Mouse (Mus musculus): ENCODE results near the gene Nol3. TPM values are rescaled to one million over a fixed set of nuclear protein-coding genes. Genes with fewer than 3 reads are reported as not detected.

The Nol3 gene
- polyA plus RNA-seq, 1 experiment from 2014 or later, result 3.1 TPM

- H3K27ac ChIP-seq, result peak overlapping the region; percentile 97
- peak overlapping the region; percentile 75 for H3K4me2 ChIP-seq
- peak overlapping the region; percentile 64 for H3K9ac ChIP-seq
- peak overlapping the region; percentile 72 for H3K4me3 ChIP-seq
- H3K9me3 ChIP-seq, result no peaks in the 10 kb centered on the region
- ATAC-seq (ENCODE audit: insufficient number of reproducible peaks, low FRiP score, low TSS enrichment, low read depth), result peak; percentile 87
- peaks cover 33% of the 10 kb centered on the region for H3K4me1 ChIP-seq
- H3K36me3 ChIP-seq, result peaks cover 40% of the 10 kb centered on the region
- peaks cover 30% of the 10 kb centered on the region for H3K27me3 ChIP-seq
- under 1% methylated on average over 73 of the region's 74 CpGs for WGBS
Observed at GRCm38 (mm10) chr8:105254152-105254965, 21.6 kb upstream of the Nol3 start.

GRCm38 (mm10) chr8:105254966-105255350 lies 21.0 kb upstream of the Nol3 start, which contains the start of gene B3gnt9:
TSS of gene B3gnt9 (minus strand) at chr8:105255153.
- Histone ChIP-seq H3K4me2 (peak within 1 kb of the TSS; percentile 75), H3K27me3 (peaks cover 34% of the 10 kb centered on the region), H3K27ac (peak within 1 kb of the TSS; percentile 97), H3K9ac (peak within 1 kb of the TSS; percentile 64), H3K36me3 (peaks cover 34% of the 10 kb centered on the region), H3K4me3 (peak within 1 kb of the TSS; percentile 72), H3K9me3 (no peaks in the 10 kb centered on the region), H3K4me1 (peaks cover 39% of the 10 kb centered on the region)
- peak; percentile 85 for ATAC-seq (ENCODE audit: insufficient number of reproducible peaks, low FRiP score, low TSS enrichment, low read depth)
- 0% methylated on average over 14 of the region's 14 CpGs for WGBS

GRCm38 (mm10) chr8:105257318-105258114 lies 18.4 kb upstream of the Nol3 start:
- Histone ChIP-seq H3K4me3 (no peak overlapping the region), H3K4me2 (no peak overlapping the region), H3K36me3 (peaks cover 10% of the 10 kb centered on the region), H3K27ac (no peak overlapping the region), H3K9ac (no peak overlapping the region), H3K27me3 (peaks cover 53% of the 10 kb centered on the region), H3K9me3 (no peaks in the 10 kb centered on the region), H3K4me1 (peaks cover 43% of the 10 kb centered on the region)
- no peak for ATAC-seq (ENCODE audit: insufficient number of reproducible peaks, low FRiP score, low TSS enrichment, low read depth)
- 64% methylated on average over 7 of the region's 7 CpGs for WGBS

- WGBS, result 6% methylated on average over 55 of the region's 55 CpGs
- no peak overlapping the region; the same call in 1 of the 2 replicates for H3K9ac ChIP-seq
- peaks cover 62% of the 10 kb centered on the region for H3K27me3 ChIP-seq
- peak overlapping the region; percentile 78 for H3K4me2 ChIP-seq
- H3K4me3 ChIP-seq, result peak overlapping the region; percentile 38
- H3K9me3 ChIP-seq, result no peaks in the 10 kb centered on the region
- ATAC-seq (ENCODE audit: insufficient number of reproducible peaks, low FRiP score, low TSS enrichment, low read depth), result no peak
- H3K36me3 ChIP-seq, result no peaks in the 10 kb centered on the region
- no peak overlapping the region for H3K27ac ChIP-seq
- H3K4me1 ChIP-seq, result peaks cover 35% of the 10 kb centered on the region
Observed at GRCm38 (mm10) chr8:105258911-105259720, 16.8 kb upstream of the Nol3 start.

- H3K4me3 ChIP-seq, result peak overlapping the region; percentile 38
- H3K9me3 ChIP-seq, result no peaks in the 10 kb centered on the region
- H3K27me3 ChIP-seq, result peaks cover 63% of the 10 kb centered on the region
- H3K4me2 ChIP-seq, result peak overlapping the region; percentile 78
- H3K9ac ChIP-seq, result no peak overlapping the region; the same call in 1 of the 2 replicates
- ATAC-seq (ENCODE audit: insufficient number of reproducible peaks, low FRiP score, low TSS enrichment, low read depth), result no peak
- H3K4me1 ChIP-seq, result peaks cover 33% of the 10 kb centered on the region
- H3K36me3 ChIP-seq, result no peaks in the 10 kb centered on the region
- 3% methylated on average over 30 of the region's 30 CpGs for WGBS
- H3K27ac ChIP-seq, result no peak overlapping the region
Observed at GRCm38 (mm10) chr8:105259721-105260320, 16.1 kb upstream of the Nol3 start.

GRCm38 (mm10) chr8:105260371-105261099 lies 15.4 kb upstream of the Nol3 start:
- H3K27me3 ChIP-seq, result peaks cover 65% of the 10 kb centered on the region
- no peaks in the 10 kb centered on the region for H3K36me3 ChIP-seq
- no peak for ATAC-seq (ENCODE audit: insufficient number of reproducible peaks, low FRiP score, low TSS enrichment, low read depth)
- no peak overlapping the region for H3K4me2 ChIP-seq
- no peaks in the 10 kb centered on the region for H3K9me3 ChIP-seq
- WGBS, result 61% methylated on average over 7 of the region's 7 CpGs
- no peak overlapping the region for H3K4me3 ChIP-seq
- H3K4me1 ChIP-seq, result peaks cover 33% of the 10 kb centered on the region
- no peak overlapping the region for H3K27ac ChIP-seq
- no peak overlapping the region for H3K9ac ChIP-seq

- no peak for ATAC-seq (ENCODE audit: insufficient number of reproducible peaks, low FRiP score, low TSS enrichment, low read depth)
- Histone ChIP-seq H3K4me3 (no peak overlapping the region), H3K27ac (no peak overlapping the region), H3K36me3 (no peaks in the 10 kb centered on the region), H3K9ac (no peak overlapping the region), H3K27me3 (peaks cover 64% of the 10 kb centered on the region), H3K4me2 (no peak overlapping the region), H3K9me3 (no peaks in the 10 kb centered on the region), H3K4me1 (peaks cover 31% of the 10 kb centered on the region)
- 85% methylated on average over 12 of the region's 12 CpGs for WGBS
Observed at GRCm38 (mm10) chr8:105261326-105261980, 14.5 kb upstream of the Nol3 start.

DNA sequence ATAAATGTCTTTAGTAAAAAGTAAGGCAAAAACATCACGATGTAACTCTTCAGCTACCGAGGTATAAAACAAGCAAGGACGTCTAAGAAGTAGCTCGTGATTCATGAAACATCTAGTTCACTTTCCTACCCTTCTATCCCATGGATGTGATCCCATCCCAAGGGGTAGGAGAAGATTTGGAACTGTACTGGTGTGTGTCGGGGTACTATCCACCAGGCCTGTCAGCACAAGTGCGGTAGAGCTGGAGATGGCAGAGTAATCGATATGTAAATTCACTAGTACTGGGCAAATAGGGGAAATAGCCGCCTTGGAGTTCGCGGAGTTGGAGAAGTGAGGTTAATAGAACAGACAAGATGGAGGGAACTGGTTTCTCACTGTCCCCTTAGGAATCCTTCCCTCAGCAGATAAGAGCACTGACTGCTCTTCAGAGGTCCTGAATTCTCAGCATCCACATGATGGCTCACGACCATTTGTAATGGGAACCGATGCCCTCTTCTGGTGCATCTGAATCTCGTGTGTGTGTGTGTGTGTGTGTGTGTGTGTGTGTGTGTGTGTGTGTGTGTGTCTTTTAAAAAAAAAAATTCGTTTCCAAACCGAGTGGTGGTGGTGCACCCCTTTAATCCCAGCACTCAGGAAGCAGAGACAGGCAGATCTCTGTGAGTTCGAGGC lies 12.6 kb upstream of the Nol3 start:
- Histone ChIP-seq H3K4me3 (peak overlapping the region; percentile 68), H3K27ac (no peak overlapping the region), H3K9me3 (no peaks in the 10 kb centered on the region), H3K4me2 (peak overlapping the region; percentile 86), H3K27me3 (peaks cover 71% of the 10 kb centered on the region), H3K4me1 (peaks cover 36% of the 10 kb centered on the region), H3K36me3 (no peaks in the 10 kb centered on the region), H3K9ac (no peak overlapping the region)
- ATAC-seq (ENCODE audit: insufficient number of reproducible peaks, low FRiP score, low TSS enrichment, low read depth), result no peak
- 39% methylated on average over 16 of the region's 16 CpGs for WGBS

GRCm38 (mm10) chr8:105264024-105264982 lies 11.6 kb upstream of the Nol3 start, which contains the start of the genes Tradd and Fbxl8:
TSS of gene Tradd (minus strand) at chr8:105264609.
TSS of gene Fbxl8 (plus strand) at chr8:105264648.
- no peak within 1 kb of the TSS; the same call in 1 of the 2 replicates for H3K27ac ChIP-seq
- H3K9ac ChIP-seq, result peak within 1 kb of the TSS; percentile 51
- WGBS, result 2% methylated on average over 54 of the region's 54 CpGs
- H3K4me2 ChIP-seq, result peak within 1 kb of the TSS; percentile 86
- H3K27me3 ChIP-seq, result peaks cover 71% of the 10 kb centered on the region
- H3K36me3 ChIP-seq, result no peaks in the 10 kb centered on the region
- no peaks in the 10 kb centered on the region for H3K9me3 ChIP-seq
- H3K4me3 ChIP-seq, result peak within 1 kb of the TSS; percentile 68
- H3K4me1 ChIP-seq, result peaks cover 38% of the 10 kb centered on the region
- no peak for ATAC-seq (ENCODE audit: insufficient number of reproducible peaks, low FRiP score, low TSS enrichment, low read depth)
